Mouse (Mus musculus) liver, embryonic 14.5 days (tissue): Measurements from ENCODE around the gene Mrpl20. TPM values are rescaled to one million over a fixed set of nuclear protein-coding genes. Genes with fewer than 3 reads are reported as not detected.

Source experiments
- ATAC-seq: fragments of 200-750 bp; cut with Nextera tagmentation; 2 replicates; pipeline ENCODE4 v1.8.0; 2017; ENCODE audit warnings: moderate number of reproducible peaks, mild to moderate bottlenecking, moderate library complexity; ENCODE audit not compliant: insufficient read depth
- DNase-seq, 3 experiments: peaks; one replicate each; pipeline ENCODE4 v3.0.0-alpha.2; 2012 to 2013; ENCODE audit warnings: low read depth in 3 of 3, low spot score in 3 of 3
- H3K27ac ChIP-seq: fragments of 300-500 bp; sonication (generic); 2 replicates; pipeline ENCODE4 v1.5.1; 2014; ENCODE audit warnings: moderate library complexity, mild to moderate bottlenecking, control low read depth, inconsistent platforms
- H3K27me3 ChIP-seq: fragments of 300-500 bp; sonication (generic); 2 replicates; pipeline ENCODE4 v1.6.1; 2014; ENCODE audit warnings: mild to moderate bottlenecking, low read length, moderate library complexity; ENCODE audit not compliant: control insufficient read depth, insufficient read depth
- H3K36me3 ChIP-seq: fragments of 300-500 bp; sonication (generic); replicated peaks from 2 replicates; pipeline ENCODE4 v1.6.1; 2014; ENCODE audit warnings: low read depth; ENCODE audit not compliant: control insufficient read depth, insufficient read depth
- H3K4me1 ChIP-seq, 2 experiments: fragments of 200-500 bp in 1 of 2; fragments of 300-500 bp in 1 of 2; sonication (generic) in 1 of 2; replicated peaks; 2 replicates each; pipeline ENCODE4 v1.6.1; 2012 to 2014; ENCODE audit warnings: antibody characterized with exemption in 1 of 2, inconsistent platforms in 1 of 2, low read length in 1 of 2; ENCODE audit not compliant: control insufficient read depth in 2 of 2, insufficient read depth in 2 of 2
- H3K4me2 ChIP-seq: fragments of 300-500 bp; sonication (generic); 2 replicates; pipeline ENCODE4 v1.6.1; 2014; ENCODE audit warnings: low read depth, mild to moderate bottlenecking, control low read depth, moderate library complexity
- H3K4me3 ChIP-seq, 2 experiments: fragments of 200-500 bp in 1 of 2; fragments of 300-500 bp in 1 of 2; sonication (generic) in 1 of 2; 2 replicates each; pipeline ENCODE4 v1.5.1; 2012 to 2014; ENCODE audit warnings: low read depth in 2 of 2, low read length in 2 of 2, mild to moderate bottlenecking in 2 of 2, control low read depth in 1 of 2, inconsistent platforms in 1 of 2, moderate library complexity in 1 of 2; ENCODE audit not compliant: insufficient read depth in 1 of 2
- H3K9ac ChIP-seq: fragments of 300-500 bp; sonication (generic); replicated peaks from 2 replicates; pipeline ENCODE4 v1.6.1; 2014; ENCODE audit warnings: mild to moderate bottlenecking, control low read depth, moderate library complexity
- H3K9me3 ChIP-seq: fragments of 300-500 bp; sonication (generic); 2 replicates; pipeline ENCODE4 v1.6.1; 2016; ENCODE audit warnings: low read length, mixed read lengths; ENCODE audit not compliant: control insufficient read depth
- CTCF ChIP-seq: IDR thresholded peaks from 2 replicates; pipeline ENCODE4 v1.5.1; 2016; ENCODE audit warnings: antibody characterized with exemption, low read depth, control low read depth
- EP300 ChIP-seq: IDR thresholded peaks from 2 replicates; pipeline ENCODE4 v1.6.1; 2016; ENCODE audit warnings: antibody characterized with exemption, low read depth
- WGBS: fragments of 180-500 bp; shearing (Covaris S2); extraction: QIAGEN DNeasy Blood & Tissue Kit; methylation state at CpG from one replicate; pipeline ENCODE4 v1.1.7; 2014; ENCODE audit not compliant: insufficient replicate concordance; 5-methylcytosine and 5-hydroxymethylcytosine counted together
- polyA plus RNA-seq, 2 experiments: library from polyadenylated mRNA; depleted of rRNA in 1 of 2; stranded (reverse) in 1 of 2; unstranded in 1 of 2; fragments of >200 nt; fragmentation: Nextera tagmentation in 1 of 2; extraction: Ambion mirVana in 1 of 2; gene quantifications; 2 replicates each; pipeline versions ENCODE4 v1.2.1 to v1.2.3; 2012 to 2014

Mrpl20 gene
- polyA plus RNA-seq, 2 experiments = 62.8 to 200 TPM

DNA sequence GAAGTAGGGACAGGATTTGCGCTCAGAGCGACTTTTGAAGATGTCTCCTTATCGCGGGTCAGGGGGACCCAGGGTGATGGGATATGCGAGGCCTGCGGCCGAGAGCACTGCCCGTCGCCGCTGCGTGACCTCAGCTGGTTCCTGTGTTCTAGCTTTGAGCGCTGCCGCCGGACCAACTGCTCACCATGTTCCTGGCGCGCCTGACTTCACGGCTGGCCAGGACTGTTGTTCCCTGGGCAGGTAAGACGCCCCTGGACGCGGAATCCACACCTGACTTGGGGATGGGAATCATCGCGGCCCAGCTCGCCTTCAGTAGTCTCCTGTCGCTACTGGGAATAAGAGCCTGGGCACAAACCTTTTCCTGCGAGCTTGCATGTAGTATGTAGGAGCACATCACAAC, 29.2 kb downstream of the Mrpl20 start:
- Histone ChIP-seq H3K36me3 (peaks cover 17% of the 10 kb centered on the region), H3K4me2 (peak overlapping the region; percentile 85), H3K9ac (peak overlapping the region; percentile 95), H3K9me3 (no peaks in the 10 kb centered on the region), H3K27me3 (no peaks in the 10 kb centered on the region), H3K4me3 (peak overlapping the region; percentile 90 to 95), H3K4me1 (peaks cover 6 to 13% of the 10 kb centered on the region in 2 experiments; a peak in 3 of 4 replicates), H3K27ac (peak overlapping the region; percentile 68)
- WGBS = under 1% methylated on average over 25 of the region's 25 CpGs
- peak in 1 of 3 experiments; percentile 19 for DNase-seq
- TF ChIP-seq EP300 = no peak
- TF ChIP-seq CTCF = no peak
- peak; percentile 27 for ATAC-seq

DNA sequence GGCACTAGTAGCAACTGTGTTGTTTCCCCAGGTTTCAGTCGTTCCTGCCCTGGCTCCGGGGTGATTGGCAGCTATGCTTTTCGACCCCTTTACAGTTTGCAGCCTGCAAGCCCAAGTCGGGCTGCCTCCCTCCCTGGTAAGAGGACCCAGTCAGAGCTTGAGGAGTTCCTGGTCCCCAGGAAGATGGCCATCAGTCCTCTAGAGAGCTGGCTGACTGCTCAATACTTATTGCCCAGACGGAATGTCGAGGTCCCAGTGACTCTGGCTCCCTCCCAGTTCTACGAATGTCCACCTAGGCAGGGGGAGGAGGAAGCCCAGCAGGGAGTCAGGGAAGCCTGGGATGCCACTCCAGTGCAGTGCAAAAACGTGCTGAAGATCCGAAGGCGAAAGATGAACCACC, 29.6 kb downstream of the Mrpl20 start:
- Histone ChIP-seq H3K4me2 (peak overlapping the region; percentile 85), H3K9me3 (no peaks in the 10 kb centered on the region), H3K36me3 (peaks cover 13% of the 10 kb centered on the region), H3K27ac (peak overlapping the region; percentile 68), H3K4me1 (peaks cover 6 to 13% of the 10 kb centered on the region in 2 experiments; a peak in 3 of 4 replicates), H3K9ac (peak overlapping the region; percentile 95), H3K4me3 (peak overlapping the region; percentile 90 to 95), H3K27me3 (no peaks in the 10 kb centered on the region)
- 44% methylated on average over 10 of the region's 10 CpGs for WGBS
- TF ChIP-seq CTCF = no peak
- no peak for TF ChIP-seq EP300
- ATAC-seq (no peak), DNase-seq (no peak)

DNA sequence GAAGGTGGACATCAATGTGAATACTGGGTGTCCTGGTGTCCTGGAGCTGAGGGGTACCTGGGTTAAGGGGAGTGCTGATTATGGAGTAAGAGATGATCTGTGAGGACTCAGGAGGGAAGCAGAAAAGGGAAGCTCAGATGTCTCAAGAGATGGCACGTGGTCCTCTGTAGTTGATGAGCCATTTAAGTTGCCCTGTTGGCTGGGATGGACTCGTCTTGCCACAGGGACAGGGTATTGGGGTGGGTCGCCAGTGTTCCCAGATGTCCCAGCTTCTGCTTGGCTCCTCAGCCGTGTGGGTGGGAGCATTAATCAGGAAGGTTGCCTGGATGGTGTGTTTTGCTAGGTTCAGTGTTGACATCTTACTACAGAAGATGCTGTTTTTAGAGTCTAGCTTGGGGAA, 30.6 kb downstream of the Mrpl20 start:
- Histone ChIP-seq H3K36me3 (peaks cover 5% of the 10 kb centered on the region; the same call in 1 of the 2 replicates), H3K9ac (no peak overlapping the region), H3K9me3 (no peaks in the 10 kb centered on the region), H3K4me2 (0 out of 2 replicates have a peak overlapping the region, but pooled peaks have one; percentile 85), H3K4me3 (no peak overlapping the region), H3K27me3 (no peaks in the 10 kb centered on the region), H3K4me1 (peaks cover 6 to 15% of the 10 kb centered on the region in 2 experiments; a peak in 3 of 4 replicates), H3K27ac (no peak overlapping the region)
- DNase-seq (no peak), ATAC-seq (no peak)
- WGBS = 73% methylated on average over 4 of the region's 4 CpGs
- no peak for TF ChIP-seq CTCF
- no peak for TF ChIP-seq EP300

DNA sequence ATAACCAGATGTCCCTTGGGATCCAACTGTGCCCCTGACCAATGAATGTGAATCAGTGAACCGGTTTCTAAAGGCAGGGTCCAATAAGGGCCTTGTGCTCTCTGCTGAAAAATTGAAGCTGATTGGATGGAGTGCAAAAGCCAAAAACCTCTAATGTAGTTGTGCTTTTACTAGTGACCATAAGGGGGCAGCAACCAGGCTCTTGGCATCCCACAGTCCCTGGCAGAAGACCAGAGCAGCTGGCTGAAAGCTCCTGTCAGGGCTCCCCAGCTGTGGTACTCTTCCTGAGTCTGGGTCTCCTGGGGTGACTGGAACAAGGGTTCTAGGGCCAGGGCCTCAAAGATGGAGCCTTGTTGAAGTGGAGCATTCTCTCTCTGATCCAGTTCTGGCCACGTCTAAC, 31.2 kb downstream of the Mrpl20 start:
- H3K4me1 ChIP-seq = peaks cover 6 to 15% of the 10 kb centered on the region in 2 experiments; a peak in 3 of 4 replicates
- no peaks in the 10 kb centered on the region for H3K27me3 ChIP-seq
- peaks cover 5% of the 10 kb centered on the region; the same call in 1 of the 2 replicates for H3K36me3 ChIP-seq
- H3K4me2 ChIP-seq = no peak overlapping the region
- no peaks in the 10 kb centered on the region for H3K9me3 ChIP-seq
- ATAC-seq (no peak), DNase-seq (peak; percentile 53 to 56 (median 55))
- 39% methylated on average over 2 of the region's 2 CpGs for WGBS
- no peak overlapping the region for H3K9ac ChIP-seq
- H3K27ac ChIP-seq = no peak overlapping the region
- no peak overlapping the region for H3K4me3 ChIP-seq
- TF ChIP-seq CTCF (peak; percentile 89), EP300 (no peak)

DNA sequence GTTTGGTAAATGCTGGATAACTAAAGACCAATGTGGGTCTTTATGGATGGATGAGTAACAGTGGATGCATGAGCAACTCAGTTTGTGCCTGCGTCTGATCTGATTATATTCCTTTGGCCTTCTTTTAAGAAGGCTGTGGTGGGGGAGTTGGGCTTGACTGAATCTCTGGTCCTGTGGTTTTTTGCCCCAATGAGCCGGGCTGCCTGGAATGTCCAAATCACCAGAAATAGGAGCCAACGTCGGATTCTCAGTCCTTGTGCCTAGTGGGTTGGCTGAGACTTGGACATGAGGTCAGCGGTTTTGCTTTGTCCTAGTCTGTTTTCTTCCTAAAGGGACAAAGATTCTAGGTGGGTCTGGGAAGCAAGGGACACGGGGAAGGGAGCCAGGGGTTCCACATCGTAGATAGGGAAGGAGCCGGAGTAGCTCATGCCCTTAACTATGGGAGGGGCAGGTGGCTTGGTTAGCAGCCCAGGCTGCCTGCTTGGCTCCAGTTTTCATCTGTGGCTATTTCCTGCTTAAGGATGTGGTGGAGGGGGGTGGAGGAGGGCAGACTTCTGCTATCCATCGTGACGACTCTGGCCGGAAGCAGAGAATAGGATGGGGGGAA, 34.8 kb downstream of the Mrpl20 start:
- TF ChIP-seq CTCF = no peak
- TF ChIP-seq EP300 = no peak
- Histone ChIP-seq H3K27me3 (peaks cover 2% of the 10 kb centered on the region), H3K9me3 (no peaks in the 10 kb centered on the region), H3K36me3 (peaks cover 5% of the 10 kb centered on the region; the same call in 1 of the 2 replicates), H3K4me1 (peaks cover 6 to 13% of the 10 kb centered on the region in 2 experiments), H3K4me2 (no peak overlapping the region), H3K9ac (no peak overlapping the region), H3K4me3 (no peak overlapping the region), H3K27ac (no peak overlapping the region)
- ATAC-seq (no peak), DNase-seq (no peak)
- 23% methylated on average over 11 of the region's 11 CpGs for WGBS
